In genomic region chr1:136957696-136958095, GRCm38 (mm10) we compare ENCODE assay signal across 14 mouse cellular contexts. TPM values are rescaled to one million over a fixed set of nuclear protein-coding genes. Genes with fewer than 3 reads are reported as not detected.
DNase-seq lines count a peak whose midpoint lies in the region; ATAC-seq and TF ChIP-seq lines count a peak whose summit lies in the region.
"Had no signal": no experiment of that assay in that cellular context is flagged by ENCODE, and none has a peak within 500 bp of the region (broad histone marks: within the 10 kb centered on the region; RNA-seq: fewer than 3 reads in every experiment).

No protein-coding gene starts in this region.

- 0 out of 2 replicates have a peak overlapping the region, but pooled peaks have one; percentile 23 for H3K27ac ChIP-seq in midbrain, embryonic 10.5 days (replicated peaks)
- no peak overlapping the region for H3K27ac ChIP-seq in midbrain, embryonic 15.5 days
- 0 out of 2 replicates have a peak overlapping the region, but pooled peaks have one; percentile 77 for H3K27ac ChIP-seq in intestine, postnatal 0 days (ENCODE audit: low read depth, low read length)
- H3K27ac ChIP-seq in small intestine, adult 2 months (ENCODE audit: insufficient read depth, low read depth, low read length): peak overlapping the region; percentile 85; the same call in 1 of the 2 replicates
- H3K27ac ChIP-seq: forebrain, embryonic 10.5 days; neural tube, embryonic 12.5 days had no signal

- H3K4me2 ChIP-seq in midbrain, embryonic 15.5 days: no peak overlapping the region
- peak overlapping the region; percentile 64 for H3K4me2 ChIP-seq in intestine, postnatal 0 days (replicated peaks; ENCODE audit: low read depth)

- no peak for TF ChIP-seq CTCF in intestine, postnatal 0 days (IDR thresholded peaks at IDR 0.05; ENCODE audit: low read depth)
- TF ChIP-seq CTCF in small intestine, adult 2 months (IDR thresholded peaks at IDR 0.05; ENCODE audit: extremely low read depth, insufficient read length, insufficient replicate concordance, low read depth, low read length): no peak

- no peaks in the 10 kb centered on the region for H3K9me3 ChIP-seq in midbrain, embryonic 10.5 days (replicated peaks)
- H3K9me3 ChIP-seq in midbrain, embryonic 15.5 days: no peaks in the 10 kb centered on the region
- H3K9me3 ChIP-seq in intestine, postnatal 0 days (ENCODE audit: control insufficient read depth): no peaks in the 10 kb centered on the region
- H3K9me3 ChIP-seq: forebrain, embryonic 10.5 days; neural tube, embryonic 12.5 days had no signal

- peaks cover 27% of the 10 kb centered on the region for H3K4me1 ChIP-seq in midbrain, embryonic 10.5 days
- H3K4me1 ChIP-seq in midbrain, embryonic 15.5 days: peaks cover 14% of the 10 kb centered on the region
- H3K4me1 ChIP-seq in intestine, postnatal 0 days (replicated peaks; ENCODE audit: control insufficient read depth, insufficient read depth, low read length): no peaks in the 10 kb centered on the region; the same call in none of the 2 replicates
- H3K4me1 ChIP-seq in small intestine, adult 2 months (ENCODE audit: control insufficient read depth, insufficient read depth, insufficient read length, low read length): peaks cover 2% of the 10 kb centered on the region

- H3K36me3 ChIP-seq in midbrain, embryonic 10.5 days: no peaks in the 10 kb centered on the region
- no peaks in the 10 kb centered on the region for H3K36me3 ChIP-seq in midbrain, embryonic 15.5 days (replicated peaks)
- H3K36me3 ChIP-seq in intestine, postnatal 0 days (ENCODE audit: control insufficient read depth, insufficient read depth): no peaks in the 10 kb centered on the region
- no peaks in the 10 kb centered on the region for H3K36me3 ChIP-seq in small intestine, adult 2 months (ENCODE audit: control insufficient read depth, insufficient read depth, low read length)
- H3K36me3 ChIP-seq: forebrain, embryonic 10.5 days; neural tube, embryonic 12.5 days had no signal

- no peak for TF ChIP-seq POLR2A in small intestine, adult 2 months (IDR thresholded peaks at IDR 0.05; ENCODE audit: low read depth, low read length)

- peak overlapping the region; percentile 36; the same call in 1 of the 2 replicates for H3K4me3 ChIP-seq in midbrain, embryonic 10.5 days
- no peak overlapping the region for H3K4me3 ChIP-seq in midbrain, embryonic 15.5 days
- H3K4me3 ChIP-seq in intestine, postnatal 0 days (ENCODE audit: low read depth, low read length): peak overlapping the region; percentile 27
- H3K4me3 ChIP-seq in small intestine, adult 2 months (ENCODE audit: low read depth, low read length): peak overlapping the region; percentile 62
- H3K4me3 ChIP-seq: neural tube, embryonic 12.5 days had no signal

- WGBS in midbrain, embryonic 10.5 days: 10% methylated on average over 8 of the region's 8 CpGs
- 22% methylated on average over 8 of the region's 8 CpGs for WGBS in midbrain, embryonic 15.5 days
- WGBS in intestine, postnatal 0 days: 16% methylated on average over 8 of the region's 8 CpGs
- WGBS in small intestine, adult 2 months: 9% methylated on average over 8 of the region's 8 CpGs

- no peak overlapping the region for H3K9ac ChIP-seq in midbrain, embryonic 15.5 days
- H3K9ac ChIP-seq in intestine, postnatal 0 days (ENCODE audit: low read depth, low read length): no peak overlapping the region; the same call in 1 of the 2 replicates
- H3K9ac ChIP-seq: neural tube, embryonic 12.5 days had no signal

- DNase-seq in cerebellum, postnatal 25 days: peak; percentile 17 to 48
- DNase-seq in cerebellum, adult 9-10 months: no peak
- DNase-seq in midbrain, embryonic 10.5 days (ENCODE audit: low spot score): no peak
- no peak for DNase-seq in adrenal gland, postnatal 25 days
- DNase-seq in spleen, postnatal 14 days (ENCODE audit: low spot score in 2 of 2): no peak
- DNase-seq: cerebellum, adult 18-20 months; kidney, adult 2 months; lung, postnatal 36 days had no signal

- peaks cover 80% of the 10 kb centered on the region for H3K27me3 ChIP-seq in midbrain, embryonic 10.5 days (ENCODE audit: low read depth, poor library complexity, severe bottlenecking)
- H3K27me3 ChIP-seq in midbrain, embryonic 15.5 days (replicated peaks): peaks cover 43% of the 10 kb centered on the region
- 0 out of 2 replicates have a peak, but pooled peaks cover 9% of the 10 kb centered on the region for H3K27me3 ChIP-seq in intestine, postnatal 0 days (replicated peaks; ENCODE audit: control insufficient read depth, insufficient read depth, low read length)
- peaks cover 3% of the 10 kb centered on the region; the same call in 1 of the 2 replicates for H3K27me3 ChIP-seq in small intestine, adult 2 months (ENCODE audit: control insufficient read depth, insufficient read depth, low read length)

- ATAC-seq in midbrain, embryonic 15.5 days (replicated peaks): no peak
- no peak for ATAC-seq in intestine, postnatal 0 days
- ATAC-seq: activated CD4-positive, CD25-positive, alpha-beta regulatory T cell, adult 4 months had no signal

RNA-seq across cellular contexts. Expression of gene Nr5a2, which starts 2.6 kb away (rescaled TPM):
- 0.20 and 0.27 TPM in 2 replicates for polyA plus RNA-seq in midbrain, embryonic 10.5 days (2016; fragmentation: Nextera tagmentation; extraction: Ambion mirVana)
- polyA plus RNA-seq in midbrain, embryonic 15.5 days (2015; fragmentation: Nextera tagmentation; extraction: Ambion mirVana): 1.1 and 1.5 TPM in 2 replicates
- polyA plus RNA-seq in intestine, postnatal 0 days (2015; fragmentation: Nextera tagmentation; extraction: Ambion mirVana): 3.9 and 4.9 TPM in 2 replicates
- 4.7 and 9.4 TPM in 2 replicates for polyA plus RNA-seq in small intestine, adult 2 months (2012; rRNA removed)
- 2.7 and 4.0 TPM in 2 replicates for total RNA-seq in adrenal gland, postnatal 25 days (2021)

Comparison
In these comparisons a context has a peak if more than half of its experiments do, and no peak if none do; other contexts are left out.
1. DNase-seq: peak in cerebellum, postnatal 25 days (2 of 2); none in cerebellum, adult 9-10 months (single experiment), midbrain, embryonic 10.5 days (single experiment), adrenal gland, postnatal 25 days (single experiment) and spleen, postnatal 14 days (0 of 2).